Mouse (Mus musculus) E14TG2a.4 (cell line): ENCODE results near the gene Tax1bp1.

Experiments
- H3K27me3 ChIP-seq: 2 replicates; pipeline ENCODE4 v1.6.1; 2014; ENCODE audit warnings: low read length, control low read depth; ENCODE audit not compliant: insufficient read depth
- H3K36me3 ChIP-seq: 2 replicates; pipeline ENCODE4 v1.6.1; 2014; ENCODE audit warnings: low read length, control low read depth; ENCODE audit not compliant: insufficient read depth
- H3K4me1 ChIP-seq: replicated peaks from 2 replicates; pipeline ENCODE4 v1.6.1; 2014; ENCODE audit warnings: low read depth, low read length, control low read depth
- H3K4me3 ChIP-seq: replicated peaks from 2 replicates; pipeline ENCODE4 v1.5.1; 2014; ENCODE audit warnings: mild to moderate bottlenecking, low read length
- H3K9me3 ChIP-seq: 2 replicates; pipeline ENCODE4 v1.6.1; 2014; ENCODE audit warnings: low read length, control low read depth
- CTCF ChIP-seq: conservative IDR thresholded peaks from 2 replicates; pipeline ENCODE4 v1.5.1; 2014; ENCODE audit warnings: low read length
- NANOG ChIP-seq: IDR thresholded peaks from 2 replicates; pipeline ENCODE4 v1.6.1; 2014; ENCODE audit warnings: borderline replicate concordance, low read length, mixed read lengths
- POU5F1 ChIP-seq: IDR thresholded peaks from 2 replicates; pipeline ENCODE4 v1.6.1; 2014; ENCODE audit warnings: low read length, borderline replicate concordance

Gene Tax1bp1

GRCm38 (mm10) chr6:52679565-52679964 is 34.0 kb upstream of the Tax1bp1 start:
- no peak overlapping the region for H3K4me3 ChIP-seq
- H3K9me3 ChIP-seq, result no peaks in the 10 kb centered on the region
- TF ChIP-seq NANOG (no peak), CTCF (no peak), POU5F1 (no peak)
- no peaks in the 10 kb centered on the region for H3K36me3 ChIP-seq
- H3K27me3 ChIP-seq, result no peaks in the 10 kb centered on the region
- peaks cover 30% of the 10 kb centered on the region for H3K4me1 ChIP-seq

GRCm38 (mm10) chr6:52680458-52681032 is 33.0 kb upstream of the Tax1bp1 start:
- no peaks in the 10 kb centered on the region for H3K27me3 ChIP-seq
- no peaks in the 10 kb centered on the region for H3K9me3 ChIP-seq
- no peaks in the 10 kb centered on the region for H3K36me3 ChIP-seq
- peaks cover 25% of the 10 kb centered on the region for H3K4me1 ChIP-seq
- no peak for TF ChIP-seq CTCF
- no peak for TF ChIP-seq NANOG
- TF ChIP-seq POU5F1, result no peak
- H3K4me3 ChIP-seq, result no peak overlapping the region

DNA sequence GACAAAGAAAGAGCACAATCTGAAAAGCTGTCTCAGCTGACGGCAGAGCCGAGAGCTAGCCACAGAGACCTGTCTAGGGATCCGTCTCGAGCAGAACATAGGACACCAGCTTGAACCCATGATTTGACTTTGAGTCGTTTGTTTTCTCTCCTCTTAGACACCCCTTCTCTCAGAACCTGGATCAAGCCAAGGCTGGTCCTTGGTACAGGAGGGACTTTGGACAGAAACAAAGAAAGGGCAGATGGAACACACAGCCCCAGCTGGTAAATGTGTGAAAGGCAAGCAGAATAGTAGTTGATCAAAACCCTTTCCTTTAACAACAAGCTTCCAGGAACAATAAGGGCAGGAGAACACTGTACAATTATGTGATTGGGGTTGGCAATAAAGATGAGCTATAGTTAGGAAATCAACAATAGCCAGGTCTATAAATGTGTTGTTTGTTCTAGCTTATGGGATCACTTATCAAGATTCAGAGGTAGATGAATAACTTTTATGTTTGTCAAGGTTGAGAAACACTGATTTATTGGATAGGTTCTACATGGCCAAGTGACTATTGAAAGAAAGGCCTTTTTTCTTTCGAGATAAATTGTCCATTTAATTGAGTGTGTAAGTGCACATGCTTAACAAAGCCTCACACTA is 31.6 kb upstream of the Tax1bp1 start:
- no peak for TF ChIP-seq NANOG

DNA sequence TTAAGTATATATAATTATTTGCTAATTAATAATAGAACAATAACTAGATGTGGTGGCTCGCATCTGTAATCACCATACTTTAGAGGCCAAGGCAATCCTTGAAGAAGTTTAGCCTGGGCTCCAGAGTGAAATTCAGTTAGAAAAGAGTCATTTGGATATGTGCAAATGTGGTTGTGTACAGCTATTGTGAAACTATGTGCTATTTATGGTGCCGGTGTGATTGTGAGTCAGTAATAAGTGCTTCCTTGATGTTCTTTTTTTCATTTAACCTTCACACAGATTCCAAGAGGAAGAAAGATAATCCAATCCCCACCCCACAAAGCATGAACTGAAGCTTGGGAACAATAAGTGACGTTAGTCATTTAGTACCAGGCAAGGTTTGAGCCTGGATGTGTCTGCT is 30.9 kb upstream of the Tax1bp1 start:
- no peak for TF ChIP-seq POU5F1
- TF ChIP-seq CTCF, result no peak
- no peak for TF ChIP-seq NANOG
- Histone ChIP-seq H3K9me3 (no peaks in the 10 kb centered on the region), H3K4me1 (peaks cover 26% of the 10 kb centered on the region), H3K27me3 (no peaks in the 10 kb centered on the region), H3K36me3 (no peaks in the 10 kb centered on the region), H3K4me3 (no peak overlapping the region)

More for the DNA sequence above, 31.6 kb upstream of the Tax1bp1 start:
- H3K4me1 ChIP-seq, result peaks cover 26% of the 10 kb centered on the region
- no peaks in the 10 kb centered on the region for H3K27me3 ChIP-seq
- no peak overlapping the region for H3K4me3 ChIP-seq
- no peaks in the 10 kb centered on the region for H3K9me3 ChIP-seq
- H3K36me3 ChIP-seq, result no peaks in the 10 kb centered on the region

DNA sequence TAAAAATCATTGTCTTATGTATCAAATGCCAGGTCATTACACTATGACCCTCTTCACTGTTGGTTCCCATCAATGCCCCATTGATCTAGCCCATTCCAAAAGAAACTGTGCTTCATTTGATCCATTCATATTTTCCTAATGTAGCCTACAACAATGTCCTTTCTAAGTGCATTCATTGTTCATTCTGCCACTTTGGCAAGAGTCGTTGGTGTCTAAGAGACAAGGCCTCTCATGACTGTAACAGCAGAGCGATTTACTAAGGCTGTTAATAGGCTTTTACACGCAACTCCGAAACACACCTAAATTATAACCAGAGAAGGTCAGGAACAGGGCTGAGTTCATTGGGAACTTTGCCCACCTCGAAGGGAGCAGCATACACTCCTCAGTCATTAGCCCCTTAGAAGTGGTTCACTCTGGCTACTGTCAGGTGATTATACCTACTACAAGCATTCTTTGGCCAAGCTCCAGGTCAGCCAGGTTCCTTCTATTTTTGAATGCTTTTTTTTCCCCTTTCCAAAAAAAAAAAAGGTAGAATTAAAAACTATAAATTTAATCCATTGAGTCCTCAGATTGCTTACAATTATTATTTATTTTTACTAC is 26.5 kb upstream of the Tax1bp1 start:
- peaks cover 8% of the 10 kb centered on the region for H3K4me1 ChIP-seq
- no peak for TF ChIP-seq POU5F1
- TF ChIP-seq CTCF, result no peak
- TF ChIP-seq NANOG, result no peak
- H3K27me3 ChIP-seq, result no peaks in the 10 kb centered on the region
- H3K36me3 ChIP-seq, result no peaks in the 10 kb centered on the region
- H3K9me3 ChIP-seq, result no peaks in the 10 kb centered on the region
- no peak overlapping the region for H3K4me3 ChIP-seq

GRCm38 (mm10) chr6:52690365-52690764 is 23.2 kb upstream of the Tax1bp1 start:
- Histone ChIP-seq H3K4me1 (peaks cover 5% of the 10 kb centered on the region), H3K27me3 (no peaks in the 10 kb centered on the region), H3K9me3 (no peaks in the 10 kb centered on the region), H3K36me3 (no peaks in the 10 kb centered on the region), H3K4me3 (no peak overlapping the region)
- TF ChIP-seq POU5F1 (no peak), CTCF (no peak), NANOG (no peak)

DNA sequence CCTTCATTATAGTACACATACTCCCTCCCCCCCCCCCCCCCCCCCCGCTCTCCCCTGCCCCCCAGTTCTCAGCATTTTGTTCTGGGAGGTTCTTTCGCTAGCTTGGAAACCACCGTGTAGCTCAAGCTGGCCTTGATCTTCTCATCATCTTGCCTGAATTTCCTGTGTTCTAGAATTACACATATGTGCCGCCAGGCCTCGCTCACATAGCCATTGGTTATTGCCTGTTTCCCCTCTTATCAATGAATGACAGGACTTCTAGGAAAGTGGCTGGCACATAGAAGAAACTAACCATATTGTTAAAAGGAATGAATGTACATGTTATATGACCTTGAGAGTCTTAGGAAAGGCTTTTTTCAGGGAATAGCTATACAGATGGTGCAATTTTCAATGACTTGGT is 21.7 kb upstream of the Tax1bp1 start:
- TF ChIP-seq NANOG, result no peak
- no peak for TF ChIP-seq CTCF
- no peak for TF ChIP-seq POU5F1
- Histone ChIP-seq H3K36me3 (no peaks in the 10 kb centered on the region), H3K4me1 (no peaks in the 10 kb centered on the region), H3K4me3 (no peak overlapping the region), H3K9me3 (no peaks in the 10 kb centered on the region), H3K27me3 (no peaks in the 10 kb centered on the region)

DNA sequence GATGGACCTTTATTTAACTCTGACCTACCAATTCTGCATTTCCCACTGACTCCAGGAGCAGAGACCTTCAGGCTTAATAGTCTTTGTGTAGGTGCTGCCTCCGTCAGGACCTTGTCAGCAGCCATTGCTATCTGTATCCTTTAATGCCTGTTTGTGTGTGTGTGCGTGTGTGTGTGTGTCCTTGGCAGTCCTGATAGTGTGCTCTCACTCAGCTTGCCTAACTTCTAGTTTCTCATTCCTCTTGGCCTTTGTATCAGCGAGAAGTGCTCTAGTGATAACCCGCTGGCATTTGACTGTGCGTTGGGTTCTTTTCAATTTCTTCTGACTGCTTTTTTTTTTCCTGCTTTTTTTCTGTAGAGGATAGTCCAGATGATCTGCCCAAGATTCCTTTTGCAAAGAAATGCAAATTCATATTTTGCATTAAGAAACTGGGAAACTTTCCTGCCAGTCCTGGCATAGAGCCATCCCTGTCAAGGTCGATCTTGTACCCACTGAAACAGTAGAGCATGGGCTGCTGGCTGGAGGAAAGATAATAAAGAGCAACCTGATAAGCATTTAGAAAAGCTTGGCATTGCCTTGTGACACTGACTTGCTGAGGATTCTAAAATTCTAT is 21.0 kb upstream of the Tax1bp1 start:
- no peak for TF ChIP-seq POU5F1
- no peak for TF ChIP-seq NANOG
- TF ChIP-seq CTCF, result no peak
- H3K4me3 ChIP-seq, result no peak overlapping the region
- no peaks in the 10 kb centered on the region for H3K36me3 ChIP-seq
- H3K27me3 ChIP-seq, result no peaks in the 10 kb centered on the region
- no peaks in the 10 kb centered on the region for H3K9me3 ChIP-seq
- no peaks in the 10 kb centered on the region for H3K4me1 ChIP-seq

DNA sequence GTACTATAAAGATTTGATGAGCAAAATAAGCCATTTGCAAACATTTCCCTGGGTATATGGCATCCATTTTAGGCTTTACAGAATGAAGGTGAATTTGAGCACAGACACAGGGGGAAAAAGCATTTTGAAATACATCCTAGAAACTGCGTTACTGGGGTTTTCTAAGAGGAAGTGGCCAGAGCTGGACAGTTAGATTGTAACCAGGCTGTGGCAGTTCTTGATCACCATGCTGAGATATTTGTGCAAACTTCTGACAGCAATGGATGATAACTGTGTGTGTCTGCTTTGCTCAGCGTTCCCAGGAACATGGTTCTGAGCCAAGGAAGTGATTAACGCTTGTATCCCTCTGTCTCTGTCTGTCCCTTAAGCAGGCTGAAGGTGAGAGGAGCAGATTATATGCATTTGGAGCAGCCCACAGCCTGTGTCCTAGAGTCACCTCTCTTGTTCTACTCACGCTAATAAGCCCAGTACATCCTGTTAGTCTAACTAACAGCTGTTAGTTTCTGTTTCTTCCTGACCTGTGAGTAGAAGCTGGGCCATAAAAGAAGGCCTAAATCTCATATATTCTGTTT is 15.5 kb upstream of the Tax1bp1 start:
- H3K36me3 ChIP-seq, result no peaks in the 10 kb centered on the region
- no peaks in the 10 kb centered on the region for H3K27me3 ChIP-seq
- H3K4me3 ChIP-seq, result no peak overlapping the region
- TF ChIP-seq NANOG, result no peak
- TF ChIP-seq CTCF, result no peak
- no peak for TF ChIP-seq POU5F1
- H3K9me3 ChIP-seq, result no peaks in the 10 kb centered on the region
- H3K4me1 ChIP-seq, result no peaks in the 10 kb centered on the region
